Mouse (Mus musculus) heart, adult 2 months (tissue): ENCODE data around the gene Msh5. TPM values are rescaled to one million over a fixed set of nuclear protein-coding genes. Genes with fewer than 3 reads are reported as not detected.
A peak's percentile ranks its signal among the peaks of the same experiment; 100 is the strongest.

ENCODE experiments used
- DNase-seq, 2 experiments: peaks; one replicate each; pipeline ENCODE4 v3.0.0; 2021
- H3K27ac ChIP-seq: fragments of 200-600 bp; 2 replicates; pipeline ENCODE4 v1.8.1; 2022
- H3K27me3 ChIP-seq: fragments of 200-500 bp; 2 replicates; pipeline ENCODE4 v1.6.1; 2012; ENCODE audit warnings: mild to moderate bottlenecking, low read length, inconsistent platforms, mixed read lengths; ENCODE audit not compliant: control insufficient read depth, insufficient read depth
- H3K36me3 ChIP-seq: fragments of 200-500 bp; 2 replicates; pipeline ENCODE4 v1.6.1; 2012; ENCODE audit warnings: low read length, inconsistent platforms; ENCODE audit not compliant: control insufficient read depth, insufficient read depth
- H3K4me1 ChIP-seq: fragments of 200-500 bp; 2 replicates; pipeline ENCODE4 v1.6.1; 2011; ENCODE audit warnings: low read length; ENCODE audit not compliant: control insufficient read depth, insufficient read depth
- H3K4me3 ChIP-seq: fragments of 200-600 bp; 2 replicates; pipeline ENCODE4 v1.8.1; 2022
- H3K79me2 ChIP-seq: fragments of 200-500 bp; replicated peaks from 2 replicates; pipeline ENCODE4 v1.6.1; 2012; ENCODE audit warnings: mild to moderate bottlenecking, inconsistent platforms, low read length, moderate library complexity, mixed read lengths; ENCODE audit not compliant: control insufficient read depth, insufficient read depth
- H3K9ac ChIP-seq: fragments of 200-500 bp; 2 replicates; pipeline ENCODE4 v1.6.1; 2012; ENCODE audit warnings: low read depth, mild to moderate bottlenecking, control low read depth, inconsistent platforms, low read length, mixed read lengths
- CTCF ChIP-seq: fragments of 200-600 bp; IDR thresholded peaks from 2 replicates; pipeline ENCODE4 v1.8.1; 2022; ENCODE audit warnings: antibody characterized with exemption, mild to moderate bottlenecking, moderate library complexity
- EP300 ChIP-seq: fragments of 200-500 bp; IDR thresholded peaks from 2 replicates; pipeline ENCODE4 v1.6.1; 2011; ENCODE audit warnings: low read depth, low read length, control low read depth; ENCODE audit not compliant: insufficient read depth
- POLR2A ChIP-seq: fragments of 200-500 bp; IDR thresholded peaks from 2 replicates; pipeline ENCODE4 v1.6.1; 2011; ENCODE audit warnings: mild to moderate bottlenecking, low read depth, low read length, control low read depth; ENCODE audit not compliant: insufficient read depth
- WGBS: fragments of 180-500 bp; shearing (Covaris S2); methylation state at CpG from one replicate; pipeline ENCODE4 v1.1.7; 2018; 5-methylcytosine and 5-hydroxymethylcytosine counted together
- intact Hi-C: fragments of 180-260 bp; cut with DNase I; formaldehyde crosslinking; loops from one replicate; pipeline ENCODE4 v1.15.1; 2025
- polyA plus RNA-seq: library from polyadenylated mRNA; depleted of rRNA; stranded (reverse); fragments of >200 nt; gene quantifications from 2 replicates; pipeline ENCODE4 v1.2.3, GENCODE M21; 2012
- total RNA-seq, 2 experiments: library from RNA; stranded (reverse); gene quantifications; 2 replicates each; pipeline ENCODE4 v1.2.3; 2021

Msh5 gene
- total and polyA plus RNA-seq, 3 experiments = 0.23 to 1.2 (median 0.29) TPM

DNA sequence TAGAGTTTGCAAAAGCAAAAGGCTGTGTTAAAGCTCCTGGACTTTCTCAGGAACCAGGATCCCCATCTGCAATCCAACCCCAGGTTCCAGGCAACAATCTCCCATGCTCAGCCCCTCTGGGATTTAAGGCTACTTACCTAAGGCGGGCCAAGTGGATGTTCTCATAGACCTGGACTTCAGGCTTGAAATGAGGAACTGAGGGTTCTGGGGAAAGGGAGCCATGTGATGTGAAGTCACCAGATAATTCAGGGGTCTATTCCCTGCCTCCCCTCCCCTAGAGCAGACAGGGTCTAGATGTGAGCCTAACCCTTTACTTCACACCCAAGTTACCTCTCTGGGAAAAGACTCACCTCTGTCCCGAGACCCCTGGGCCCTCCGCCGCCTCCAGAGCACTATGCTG, 34.2 kb upstream of the Msh5 start:
- intact Hi-C loops = no loop called here
- Histone ChIP-seq H3K4me1 (peaks cover 8% of the 10 kb centered on the region), H3K9ac (no peak overlapping the region), H3K4me3 (no peak overlapping the region), H3K27ac (no peak overlapping the region), H3K27me3 (no peaks in the 10 kb centered on the region), H3K79me2 (no peaks in the 10 kb centered on the region), H3K36me3 (no peaks in the 10 kb centered on the region)
- DNase-seq = no peak
- WGBS = 93% methylated on average over 4 of the region's 4 CpGs
- no peak for TF ChIP-seq POLR2A
- TF ChIP-seq CTCF = no peak

DNA sequence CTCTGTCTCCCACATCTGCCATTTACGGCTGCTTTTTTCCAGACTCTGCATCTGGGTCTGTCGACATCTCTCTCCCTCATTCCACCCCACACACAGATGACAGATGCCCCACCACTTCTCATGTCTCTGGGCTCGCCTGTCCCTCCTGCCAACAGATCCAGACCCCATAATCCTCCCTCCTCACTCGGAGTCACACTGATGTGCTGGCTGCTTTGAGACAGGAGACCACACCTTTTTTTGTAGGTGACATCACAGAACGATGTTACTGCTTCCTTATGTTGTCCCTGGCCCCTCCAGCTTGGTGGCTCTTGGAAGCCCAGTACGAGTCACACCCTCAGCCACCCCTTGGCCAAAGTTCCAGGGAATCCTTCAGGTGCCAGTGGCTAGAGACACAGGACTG, 33.7 kb upstream of the Msh5 start:
- intact Hi-C loops = no loop called here
- Histone ChIP-seq H3K4me3 (no peak overlapping the region), H3K9ac (no peak overlapping the region), H3K27ac (no peak overlapping the region), H3K36me3 (no peaks in the 10 kb centered on the region), H3K79me2 (no peaks in the 10 kb centered on the region), H3K27me3 (no peaks in the 10 kb centered on the region), H3K4me1 (peaks cover 8% of the 10 kb centered on the region)
- no peak for DNase-seq
- 35% methylated on average over 6 of the region's 6 CpGs for WGBS
- TF ChIP-seq CTCF (no peak), EP300 (no peak), POLR2A (no peak)

DNA sequence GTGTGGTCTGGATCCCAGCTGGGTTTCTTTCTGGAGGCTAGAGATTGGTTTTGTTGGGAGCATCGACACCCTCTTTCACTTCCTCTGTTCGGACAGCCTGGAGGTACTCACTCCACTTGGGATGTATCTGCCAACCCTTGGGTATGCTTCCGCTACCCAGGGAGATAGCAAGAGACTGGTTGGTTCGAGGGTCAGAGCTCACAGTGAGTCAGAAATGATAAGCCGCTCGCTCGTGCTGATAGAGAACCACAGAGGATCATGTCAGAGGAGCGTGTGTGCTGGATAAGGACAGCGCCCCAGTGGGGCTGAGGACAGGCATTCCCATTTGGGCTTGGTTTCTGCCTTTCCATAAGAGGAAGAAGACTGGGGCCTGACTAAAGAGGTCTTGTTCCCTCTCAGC, 33.2 kb upstream of the Msh5 start:
- Histone ChIP-seq H3K27me3 (no peaks in the 10 kb centered on the region), H3K36me3 (no peaks in the 10 kb centered on the region), H3K9ac (no peak overlapping the region), H3K4me3 (no peak overlapping the region), H3K27ac (no peak overlapping the region), H3K4me1 (peaks cover 8% of the 10 kb centered on the region), H3K79me2 (no peaks in the 10 kb centered on the region)
- TF ChIP-seq CTCF (peak; percentile 8; the same call in 1 of the 2 replicates), EP300 (no peak)
- intact Hi-C loops = no loop called here
- DNase-seq = peak in 1 of 2 experiments; percentile 26
- WGBS = 11% methylated on average over 9 of the region's 9 CpGs

DNA sequence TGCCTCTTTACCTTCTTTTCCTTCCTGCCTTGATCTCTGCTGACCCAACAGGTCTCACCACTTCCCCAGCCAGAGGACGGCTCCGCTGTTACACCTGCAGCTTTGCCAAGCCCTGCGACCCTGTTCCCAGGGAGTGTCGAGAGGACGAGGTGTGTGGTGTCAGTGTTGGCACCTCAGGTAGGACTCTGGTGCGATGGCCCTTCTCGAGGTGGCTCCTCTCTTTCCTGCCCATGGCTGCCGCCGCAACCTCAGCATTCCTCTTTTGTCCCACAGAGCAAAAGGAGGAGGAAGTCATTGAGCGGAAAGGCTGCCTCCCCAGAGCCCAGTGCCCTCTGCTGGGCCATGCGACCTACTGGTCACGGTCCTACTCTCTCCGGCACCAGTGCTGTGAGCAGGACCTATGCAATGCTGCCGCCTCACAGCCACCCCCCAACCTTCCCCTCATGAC, 31.3 kb upstream of the Msh5 start, which contains the start of gene Ly6g6d:
Gene Ly6g6d (minus strand): TSS at position 280 of the 448 bp plus-strand sequence.
- 10% methylated on average over 14 of the region's 14 CpGs for WGBS
- peak; percentile 55; the same call in 1 of the 2 replicates for TF ChIP-seq POLR2A
- TF ChIP-seq CTCF = peak; percentile 76
- no peak for TF ChIP-seq EP300
- peak; percentile 69 to 73 for DNase-seq
- H3K4me1 ChIP-seq = peaks cover 8% of the 10 kb centered on the region
- H3K9ac ChIP-seq = peak within 1 kb of the TSS; percentile 73
- no peaks in the 10 kb centered on the region for H3K79me2 ChIP-seq
- peak within 1 kb of the TSS; percentile 68 for H3K27ac ChIP-seq
- no peaks in the 10 kb centered on the region for H3K36me3 ChIP-seq
- H3K4me3 ChIP-seq = peak within 1 kb of the TSS; percentile 57
- intact Hi-C loops = loop anchor here (1.0 kb wide), 1 partner anchor 57 kb away; no protein-coding TSS in a partner anchor
- no peaks in the 10 kb centered on the region for H3K27me3 ChIP-seq

DNA sequence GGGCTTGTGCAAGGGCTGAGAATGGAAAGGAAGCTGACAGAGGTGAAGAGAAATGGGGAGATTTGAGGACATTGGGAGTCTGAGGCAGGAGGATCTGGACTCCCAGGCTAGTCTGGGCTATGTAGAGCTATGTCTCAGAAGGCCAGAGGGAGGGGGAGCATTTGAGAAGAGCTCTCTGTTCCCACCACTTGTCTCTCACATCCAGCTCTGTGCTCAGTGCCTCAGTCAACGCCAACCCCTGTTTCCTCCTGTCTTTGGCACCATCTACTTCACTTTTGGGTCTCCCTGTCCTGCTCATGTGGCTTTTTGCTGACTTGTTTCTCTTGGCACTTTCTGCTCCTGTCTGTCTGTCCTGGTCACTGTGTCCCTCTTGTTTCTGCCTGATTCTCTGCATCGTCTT, 30.7 kb upstream of the Msh5 start:
- WGBS = 34% methylated on average over 2 of the region's 2 CpGs
- TF ChIP-seq CTCF (no peak), POLR2A (no peak), EP300 (no peak)

DNA sequence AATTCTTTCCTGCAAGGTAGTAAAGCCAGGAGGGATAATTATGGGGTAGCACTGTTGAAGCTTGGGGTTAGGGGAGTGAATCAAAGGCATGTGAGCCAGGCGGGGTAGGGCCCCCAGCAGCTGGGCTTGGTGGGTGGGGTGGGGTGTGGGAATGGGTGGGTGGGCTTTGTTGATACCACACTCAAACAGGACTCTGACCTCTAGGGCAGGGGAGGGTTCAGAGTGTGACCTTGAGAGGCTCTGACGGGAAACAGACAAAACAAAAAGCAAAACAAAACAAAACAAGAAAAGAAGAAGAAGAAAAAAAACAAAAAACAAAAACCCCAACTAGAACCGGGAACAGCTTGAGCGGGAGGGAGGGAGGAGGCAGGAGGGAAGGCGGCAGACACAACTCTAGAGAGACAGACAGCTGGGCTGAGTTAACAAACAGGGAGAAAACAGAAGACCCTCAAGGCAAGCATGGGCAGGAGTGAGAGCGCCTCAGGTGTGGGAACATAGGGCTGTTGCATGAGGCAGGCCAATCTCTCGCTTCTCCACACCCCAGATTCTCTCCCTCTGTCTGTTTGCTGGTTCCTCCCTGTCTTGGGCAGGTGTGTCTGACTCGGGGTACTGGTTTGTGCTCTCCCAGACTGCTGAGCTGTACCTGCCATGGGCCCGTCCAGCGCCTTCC, 30.1 kb upstream of the Msh5 start, which contains the start of gene Ly6g6e:
Gene Ly6g6e (plus strand): TSS at position 396 of the 670 bp plus-strand sequence.
- Histone ChIP-seq H3K36me3 (no peaks in the 10 kb centered on the region), H3K79me2 (no peaks in the 10 kb centered on the region), H3K9ac (peak within 1 kb of the TSS; percentile 73), H3K27me3 (no peaks in the 10 kb centered on the region), H3K27ac (peak within 1 kb of the TSS; percentile 68), H3K4me3 (peak within 1 kb of the TSS; percentile 57), H3K4me1 (peaks cover 8% of the 10 kb centered on the region)
- WGBS = 51% methylated on average over 10 of the region's 10 CpGs
- DNase-seq = no peak
- intact Hi-C loops = no loop called here
- TF ChIP-seq CTCF (no peak), POLR2A (no peak), EP300 (no peak)

More for the DNA sequence above, 30.7 kb upstream of the Msh5 start:
- intact Hi-C loops = no loop called here
- Histone ChIP-seq H3K4me3 (peak overlapping the region; percentile 57), H3K79me2 (no peaks in the 10 kb centered on the region), H3K27me3 (no peaks in the 10 kb centered on the region), H3K4me1 (peaks cover 8% of the 10 kb centered on the region), H3K36me3 (no peaks in the 10 kb centered on the region), H3K9ac (peak overlapping the region; percentile 73), H3K27ac (peak overlapping the region; percentile 68)
- DNase-seq = no peak
